Mouse (Mus musculus): ENCODE measurements around the gene Abcg8. TPM values are rescaled to one million over a fixed set of nuclear protein-coding genes. Genes with fewer than 3 reads are reported as not detected.

Gene Abcg8
- polyA plus RNA-seq, 1 experiment from 2014 or later: 0.35 TPM

- 32% methylated on average over 3 of the region's 3 CpGs for WGBS
- H3K4me2 ChIP-seq (replicated peaks; ENCODE audit: low read depth, low read length): no peak overlapping the region
- H3K27ac ChIP-seq (ENCODE audit: low read depth, low read length): no peak overlapping the region
- no peaks in the 10 kb centered on the region for H3K27me3 ChIP-seq (ENCODE audit: control insufficient read depth, insufficient read depth, low read length)
- H3K9ac ChIP-seq (ENCODE audit: low read depth, low read length): no peak overlapping the region
- no peaks in the 10 kb centered on the region for H3K9me3 ChIP-seq (ENCODE audit: control insufficient read depth, low read length)
- no peak for ATAC-seq (ENCODE audit: low FRiP score, low TSS enrichment)
- no peak overlapping the region for H3K4me3 ChIP-seq (ENCODE audit: low read length)
- peaks cover 19% of the 10 kb centered on the region; the same call in 1 of the 2 replicates for H3K4me1 ChIP-seq (ENCODE audit: control insufficient read depth, insufficient read depth, low read length)
- H3K36me3 ChIP-seq (ENCODE audit: control insufficient read depth, insufficient read depth, low read length): no peaks in the 10 kb centered on the region
These were observed 34.2 kb upstream of the Abcg8 start for GRCm38 (mm10) chr17:84641893-84642292.

- H3K4me1 ChIP-seq (ENCODE audit: control insufficient read depth, insufficient read depth, low read length): peaks cover 19% of the 10 kb centered on the region; the same call in 1 of the 2 replicates
- ATAC-seq (ENCODE audit: low FRiP score, low TSS enrichment): no peak
- H3K9me3 ChIP-seq (ENCODE audit: control insufficient read depth, low read length): no peaks in the 10 kb centered on the region
- no peak overlapping the region for H3K27ac ChIP-seq (ENCODE audit: low read depth, low read length)
- no peaks in the 10 kb centered on the region for H3K27me3 ChIP-seq (ENCODE audit: control insufficient read depth, insufficient read depth, low read length)
- H3K9ac ChIP-seq (ENCODE audit: low read depth, low read length): no peak overlapping the region
- no peak overlapping the region for H3K4me2 ChIP-seq (replicated peaks; ENCODE audit: low read depth, low read length)
- no peak overlapping the region for H3K4me3 ChIP-seq (ENCODE audit: low read length)
- 76% methylated on average over 9 of the region's 9 CpGs for WGBS
- H3K36me3 ChIP-seq (ENCODE audit: control insufficient read depth, insufficient read depth, low read length): no peaks in the 10 kb centered on the region
These were observed 33.8 kb upstream of the Abcg8 start for GRCm38 (mm10) chr17:84642324-84642723.

- no peaks in the 10 kb centered on the region for H3K27me3 ChIP-seq (ENCODE audit: control insufficient read depth, insufficient read depth, low read length)
- H3K36me3 ChIP-seq (ENCODE audit: control insufficient read depth, insufficient read depth, low read length): no peaks in the 10 kb centered on the region
- no peak overlapping the region; the same call in 1 of the 2 replicates for H3K9ac ChIP-seq (ENCODE audit: low read depth, low read length)
- 45% methylated on average over 16 of the region's 16 CpGs for WGBS
- H3K4me2 ChIP-seq (replicated peaks; ENCODE audit: low read depth, low read length): no peak overlapping the region
- H3K4me1 ChIP-seq (ENCODE audit: control insufficient read depth, insufficient read depth, low read length): peaks cover 19% of the 10 kb centered on the region; the same call in 1 of the 2 replicates
- no peak overlapping the region for H3K27ac ChIP-seq (ENCODE audit: low read depth, low read length)
- H3K4me3 ChIP-seq (ENCODE audit: low read length): no peak overlapping the region
- no peaks in the 10 kb centered on the region for H3K9me3 ChIP-seq (ENCODE audit: control insufficient read depth, low read length)
- no peak; the same call in 1 of the 2 replicates for ATAC-seq (ENCODE audit: low FRiP score, low TSS enrichment)
These were observed 31.6 kb upstream of the Abcg8 start for GRCm38 (mm10) chr17:84644292-84645050.

GRCm38 (mm10) chr17:84645119-84645518, 31.0 kb upstream of the Abcg8 start:
- H3K27ac ChIP-seq (ENCODE audit: low read depth, low read length): no peak overlapping the region
- no peaks in the 10 kb centered on the region for H3K36me3 ChIP-seq (ENCODE audit: control insufficient read depth, insufficient read depth, low read length)
- 38% methylated on average over 9 of the region's 9 CpGs for WGBS
- H3K9me3 ChIP-seq (ENCODE audit: control insufficient read depth, low read length): no peaks in the 10 kb centered on the region
- H3K27me3 ChIP-seq (ENCODE audit: control insufficient read depth, insufficient read depth, low read length): no peaks in the 10 kb centered on the region
- H3K4me1 ChIP-seq (ENCODE audit: control insufficient read depth, insufficient read depth, low read length): peaks cover 19% of the 10 kb centered on the region; the same call in 1 of the 2 replicates
- no peak overlapping the region for H3K9ac ChIP-seq (ENCODE audit: low read depth, low read length)
- ATAC-seq (ENCODE audit: low FRiP score, low TSS enrichment): no peak
- no peak overlapping the region for H3K4me2 ChIP-seq (replicated peaks; ENCODE audit: low read depth, low read length)
- no peak overlapping the region for H3K4me3 ChIP-seq (ENCODE audit: low read length)

GRCm38 (mm10) chr17:84645894-84646293, 30.2 kb upstream of the Abcg8 start:
- H3K4me3 ChIP-seq (ENCODE audit: low read length): no peak overlapping the region
- WGBS: 19% methylated on average over 5 of the region's 7 CpGs
- H3K27me3 ChIP-seq (ENCODE audit: control insufficient read depth, insufficient read depth, low read length): no peaks in the 10 kb centered on the region
- H3K4me1 ChIP-seq (ENCODE audit: control insufficient read depth, insufficient read depth, low read length): peaks cover 19% of the 10 kb centered on the region; the same call in 1 of the 2 replicates
- H3K36me3 ChIP-seq (ENCODE audit: control insufficient read depth, insufficient read depth, low read length): no peaks in the 10 kb centered on the region
- H3K27ac ChIP-seq (ENCODE audit: low read depth, low read length): no peak overlapping the region
- H3K9me3 ChIP-seq (ENCODE audit: control insufficient read depth, low read length): no peaks in the 10 kb centered on the region
- H3K9ac ChIP-seq (ENCODE audit: low read depth, low read length): no peak overlapping the region
- H3K4me2 ChIP-seq (replicated peaks; ENCODE audit: low read depth, low read length): no peak overlapping the region
- no peak for ATAC-seq (ENCODE audit: low FRiP score, low TSS enrichment)

GRCm38 (mm10) chr17:84646477-84646876, 29.6 kb upstream of the Abcg8 start:
- 53% methylated on average over 2 of the region's 2 CpGs for WGBS
- no peak for ATAC-seq (ENCODE audit: low FRiP score, low TSS enrichment)

GRCm38 (mm10) chr17:84647630-84648029, 28.5 kb upstream of the Abcg8 start:
- H3K27me3 ChIP-seq (ENCODE audit: control insufficient read depth, insufficient read depth, low read length): no peaks in the 10 kb centered on the region
- no peak overlapping the region for H3K4me2 ChIP-seq (replicated peaks; ENCODE audit: low read depth, low read length)
- peaks cover 5% of the 10 kb centered on the region; the same call in 1 of the 2 replicates for H3K36me3 ChIP-seq (ENCODE audit: control insufficient read depth, insufficient read depth, low read length)
- H3K9me3 ChIP-seq (ENCODE audit: control insufficient read depth, low read length): no peaks in the 10 kb centered on the region
- H3K27ac ChIP-seq (ENCODE audit: low read depth, low read length): no peak overlapping the region
- H3K4me1 ChIP-seq (ENCODE audit: control insufficient read depth, insufficient read depth, low read length): peaks cover 17% of the 10 kb centered on the region; the same call in 1 of the 2 replicates
- no peak overlapping the region for H3K9ac ChIP-seq (ENCODE audit: low read depth, low read length)
- ATAC-seq (ENCODE audit: low FRiP score, low TSS enrichment): no peak
- WGBS: 91% methylated on average over 4 of the region's 4 CpGs
- H3K4me3 ChIP-seq (ENCODE audit: low read length): no peak overlapping the region

More at GRCm38 (mm10) chr17:84646477-84646876, 29.6 kb upstream of the Abcg8 start:
- Histone ChIP-seq H3K27ac (ENCODE audit: low read depth, low read length) (no peak overlapping the region), H3K36me3 (ENCODE audit: control insufficient read depth, insufficient read depth, low read length) (no peaks in the 10 kb centered on the region), H3K4me1 (ENCODE audit: control insufficient read depth, insufficient read depth, low read length) (peaks cover 19% of the 10 kb centered on the region; the same call in 1 of the 2 replicates), H3K27me3 (ENCODE audit: control insufficient read depth, insufficient read depth, low read length) (no peaks in the 10 kb centered on the region), H3K4me2 (replicated peaks; ENCODE audit: low read depth, low read length) (no peak overlapping the region), H3K4me3 (ENCODE audit: low read length) (no peak overlapping the region), H3K9ac (ENCODE audit: low read depth, low read length) (no peak overlapping the region), H3K9me3 (ENCODE audit: control insufficient read depth, low read length) (no peaks in the 10 kb centered on the region)

- Histone ChIP-seq H3K4me2 (replicated peaks; ENCODE audit: low read depth, low read length) (no peak overlapping the region), H3K27ac (ENCODE audit: low read depth, low read length) (no peak overlapping the region), H3K9ac (ENCODE audit: low read depth, low read length) (no peak overlapping the region), H3K4me1 (ENCODE audit: control insufficient read depth, insufficient read depth, low read length) (peaks cover 9% of the 10 kb centered on the region; the same call in 1 of the 2 replicates), H3K9me3 (ENCODE audit: control insufficient read depth, low read length) (no peaks in the 10 kb centered on the region), H3K4me3 (ENCODE audit: low read length) (no peak overlapping the region), H3K36me3 (ENCODE audit: control insufficient read depth, insufficient read depth, low read length) (peaks cover 5% of the 10 kb centered on the region; the same call in 1 of the 2 replicates), H3K27me3 (ENCODE audit: control insufficient read depth, insufficient read depth, low read length) (no peaks in the 10 kb centered on the region)
- 90% methylated on average over 9 of the region's 9 CpGs for WGBS
- ATAC-seq (ENCODE audit: low FRiP score, low TSS enrichment): no peak
These were observed 25.6 kb upstream of the Abcg8 start for GRCm38 (mm10) chr17:84650302-84651017.

- H3K4me1 ChIP-seq (ENCODE audit: control insufficient read depth, insufficient read depth, low read length): no peaks in the 10 kb centered on the region
- no peak overlapping the region for H3K27ac ChIP-seq (ENCODE audit: low read depth, low read length)
- H3K9ac ChIP-seq (ENCODE audit: low read depth, low read length): no peak overlapping the region
- no peaks in the 10 kb centered on the region for H3K27me3 ChIP-seq (ENCODE audit: control insufficient read depth, insufficient read depth, low read length)
- peaks cover 5% of the 10 kb centered on the region; the same call in 1 of the 2 replicates for H3K36me3 ChIP-seq (ENCODE audit: control insufficient read depth, insufficient read depth, low read length)
- WGBS: 91% methylated on average over 9 of the region's 9 CpGs
- H3K9me3 ChIP-seq (ENCODE audit: control insufficient read depth, low read length): no peaks in the 10 kb centered on the region
- no peak overlapping the region for H3K4me3 ChIP-seq (ENCODE audit: low read length)
- ATAC-seq (ENCODE audit: low FRiP score, low TSS enrichment): no peak
- no peak overlapping the region for H3K4me2 ChIP-seq (replicated peaks; ENCODE audit: low read depth, low read length)
These were observed 22.6 kb upstream of the Abcg8 start for GRCm38 (mm10) chr17:84653544-84653943.
